Comparison of ENCODE assay signal across 7 mouse cellular contexts in genomic region chr1:84840018-84840664, GRCm38 (mm10). TPM values are rescaled to one million over a fixed set of nuclear protein-coding genes. Genes with fewer than 3 reads are reported as not detected.
DNase-seq lines count a peak whose midpoint lies in the region; ATAC-seq lines count a peak whose summit lies in the region.

Gene Trip12, minus strand, starts transcription at chr1:84840516.

- DNase-seq in urinary bladder, adult 2 months (ENCODE audit: low spot score): no peak
- no peak for DNase-seq in urinary bladder, postnatal 10 days (ENCODE audit: low spot score)
- DNase-seq in c-Kit-positive CD71-negative TER-119-negative erythroid progenitor cells, embryonic 14.5 days (ENCODE audit: low read depth): peak; percentile 34
- no peak for DNase-seq in gastrocnemius, postnatal 4 days (ENCODE audit: low spot score in 2 of 2)
- no peak for DNase-seq in layer of hippocampus, postnatal 10 days (ENCODE audit: low spot score in 2 of 2)
- DNase-seq in Muller cell, postnatal 12 days (ENCODE audit: inconsistent ontology term): no peak

- H3K9me3 ChIP-seq in midbrain, embryonic 12.5 days: no peaks in the 10 kb centered on the region

- under 1% methylated on average over 38 of the region's 39 CpGs for WGBS in midbrain, embryonic 12.5 days

- H3K4me2 ChIP-seq in midbrain, embryonic 12.5 days (replicated peaks): peak within 1 kb of the TSS; percentile 61

- peak within 1 kb of the TSS; percentile 92 for H3K4me3 ChIP-seq in midbrain, embryonic 12.5 days

- ATAC-seq in midbrain, embryonic 12.5 days (ENCODE audit: low FRiP score, low read depth): peak; percentile 45

- H3K27ac ChIP-seq in midbrain, embryonic 12.5 days (replicated peaks): peak within 1 kb of the TSS; percentile 98

- H3K27me3 ChIP-seq in midbrain, embryonic 12.5 days: no peaks in the 10 kb centered on the region

- peaks cover 4% of the 10 kb centered on the region; the same call in 1 of the 2 replicates for H3K36me3 ChIP-seq in midbrain, embryonic 12.5 days

- H3K4me1 ChIP-seq in midbrain, embryonic 12.5 days: peaks cover 19% of the 10 kb centered on the region

- H3K9ac ChIP-seq in midbrain, embryonic 12.5 days (replicated peaks): peak within 1 kb of the TSS; percentile 95

RNA-seq across cellular contexts. Expression of gene Trip12, which starts in this region (rescaled TPM):
- 84.8 and 90.2 TPM in 2 replicates for polyA plus RNA-seq in urinary bladder, adult 2 months (2012; rRNA removed)
- 100 to 1,000 TPM; 266 to 274 TPM for total RNA-seq in gastrocnemius, postnatal 4 days (2021)
- total RNA-seq in layer of hippocampus, postnatal 10 days (2021): 100 to 1,000 TPM; 191 to 197 TPM
- polyA plus RNA-seq in midbrain, embryonic 12.5 days (2016; fragmentation: Nextera tagmentation; extraction: Ambion mirVana): 115 and 123 TPM in 2 replicates
